Mouse (Mus musculus) lung, postnatal 10 days (tissue): ENCODE measurements around the gene Syncrip.
A peak's percentile ranks its signal among the peaks of the same experiment; 100 is the strongest.
"Not testable (repeated sequence)": the region's sequence is repeated elsewhere in the genome, so short reads cannot be mapped to it uniquely, and the experiment has no call there.

Experiments used
- DNase-seq: peaks from one replicate; pipeline ENCODE4 v3.0.0; 2021

Syncrip gene

GRCm38 (mm10) chr9:88481061-88481790 lies 1.1 kb downstream of the Syncrip start:
- DNase-seq, result peak; percentile 56

DNA sequence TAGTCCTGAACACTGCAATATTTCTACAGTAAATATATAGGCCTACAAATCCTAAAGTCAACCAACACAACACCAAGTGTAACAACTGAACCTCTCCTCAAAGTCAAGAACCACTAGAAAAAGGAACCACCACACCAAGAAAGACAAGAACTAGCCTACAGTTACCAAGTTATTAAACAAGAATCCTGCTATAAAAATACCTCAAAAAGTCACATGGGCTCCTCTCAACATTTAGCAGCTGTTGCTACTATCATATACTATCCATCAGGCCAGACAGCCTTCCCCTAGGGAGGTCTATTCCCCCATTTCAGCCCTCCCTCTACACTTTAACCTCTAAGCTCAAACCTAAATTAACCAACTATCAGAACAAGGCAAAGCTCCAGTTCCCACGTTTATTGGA lies 2.3 kb downstream of the Syncrip start:
- DNase-seq, result no peak

DNA sequence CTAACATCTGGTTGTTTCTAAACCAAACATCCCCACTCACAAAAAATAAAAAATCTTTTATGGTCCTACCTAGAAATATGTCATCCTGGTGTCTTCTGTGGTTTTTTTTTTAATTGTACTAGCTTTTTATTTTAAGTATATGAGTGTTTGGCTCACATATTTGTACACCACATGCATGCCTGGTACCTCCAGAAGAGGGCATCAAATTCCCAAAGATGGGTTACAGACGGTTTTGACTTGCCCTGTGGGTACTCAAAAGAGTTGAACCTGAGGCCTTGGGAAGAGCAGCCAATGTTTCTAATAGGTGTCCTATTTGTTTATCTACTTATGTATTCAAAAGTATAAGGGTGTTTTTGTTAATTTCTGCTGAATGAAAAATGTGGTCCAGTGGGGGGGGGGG lies 6.2 kb downstream of the Syncrip start:
- peak; percentile 27 for DNase-seq

DNA sequence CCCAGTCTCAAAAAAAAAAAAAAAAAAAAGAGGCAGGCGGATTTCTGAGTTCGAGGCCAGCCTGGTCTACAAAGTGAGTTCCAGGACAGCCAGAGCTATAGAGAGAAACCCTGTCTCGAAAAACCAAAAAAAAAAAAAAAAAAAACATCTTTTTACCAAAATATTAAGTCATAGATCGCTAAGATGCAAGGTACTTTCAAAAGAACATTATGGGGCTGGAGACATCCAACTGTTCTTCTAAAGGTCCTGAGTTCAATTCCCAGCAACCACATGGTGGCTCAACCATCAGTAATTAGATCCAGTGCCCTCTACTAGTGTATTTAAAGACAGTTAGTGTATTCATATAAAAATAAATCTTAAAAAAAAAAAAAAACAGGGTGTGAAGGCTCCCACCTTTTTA lies 21.4 kb downstream of the Syncrip start:
- not testable (repeated sequence) for DNase-seq

- DNase-seq, result no peak
These were observed 42.4 kb downstream of the Syncrip start for GRCm38 (mm10) chr9:88439991-88440390.

GRCm38 (mm10) chr9:88439238-88439600 lies 43.2 kb downstream of the Syncrip start:
- no peak for DNase-seq

DNA sequence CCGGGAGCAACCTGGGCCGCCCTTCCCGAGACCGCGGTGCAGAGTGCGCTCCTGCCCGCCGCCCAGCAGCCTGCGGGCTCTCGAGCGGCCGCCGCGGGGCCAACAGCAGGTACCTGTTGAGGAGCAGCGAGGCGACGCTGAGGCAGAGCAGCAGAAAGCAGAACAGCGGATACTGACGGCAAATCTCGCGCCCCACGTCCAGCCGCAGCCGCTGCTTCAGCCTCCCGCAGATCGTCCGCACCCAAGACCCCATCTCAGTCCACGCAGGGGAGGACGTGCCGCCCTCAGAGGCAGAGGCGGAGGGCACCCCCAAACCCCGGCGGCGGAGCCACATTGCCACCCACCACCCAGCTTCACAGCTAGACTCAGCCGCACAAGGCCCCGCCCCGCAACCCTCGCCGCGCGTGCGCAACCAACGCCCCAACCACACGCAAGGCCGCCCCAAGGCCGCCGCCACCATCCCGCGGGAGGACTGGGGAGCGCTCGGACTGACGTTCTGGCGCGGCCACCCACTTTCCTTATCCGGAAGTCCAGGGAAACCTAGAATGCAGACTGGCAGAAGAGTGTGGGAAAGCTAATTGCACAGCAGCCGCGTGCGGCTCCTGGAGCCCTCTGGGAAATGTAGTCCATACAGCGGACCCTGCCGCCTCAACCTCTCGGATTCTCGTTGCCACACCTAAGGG lies 43.7 kb downstream of the Syncrip start, which contains the start of gene Snx14:
TSS of gene Snx14 (minus strand) at position 404 of the 683 bp plus-strand sequence.
- peak; percentile 98 for DNase-seq

- no peak for DNase-seq
These were observed 44.2 kb downstream of the Syncrip start for GRCm38 (mm10) chr9:88438237-88438554.

DNA sequence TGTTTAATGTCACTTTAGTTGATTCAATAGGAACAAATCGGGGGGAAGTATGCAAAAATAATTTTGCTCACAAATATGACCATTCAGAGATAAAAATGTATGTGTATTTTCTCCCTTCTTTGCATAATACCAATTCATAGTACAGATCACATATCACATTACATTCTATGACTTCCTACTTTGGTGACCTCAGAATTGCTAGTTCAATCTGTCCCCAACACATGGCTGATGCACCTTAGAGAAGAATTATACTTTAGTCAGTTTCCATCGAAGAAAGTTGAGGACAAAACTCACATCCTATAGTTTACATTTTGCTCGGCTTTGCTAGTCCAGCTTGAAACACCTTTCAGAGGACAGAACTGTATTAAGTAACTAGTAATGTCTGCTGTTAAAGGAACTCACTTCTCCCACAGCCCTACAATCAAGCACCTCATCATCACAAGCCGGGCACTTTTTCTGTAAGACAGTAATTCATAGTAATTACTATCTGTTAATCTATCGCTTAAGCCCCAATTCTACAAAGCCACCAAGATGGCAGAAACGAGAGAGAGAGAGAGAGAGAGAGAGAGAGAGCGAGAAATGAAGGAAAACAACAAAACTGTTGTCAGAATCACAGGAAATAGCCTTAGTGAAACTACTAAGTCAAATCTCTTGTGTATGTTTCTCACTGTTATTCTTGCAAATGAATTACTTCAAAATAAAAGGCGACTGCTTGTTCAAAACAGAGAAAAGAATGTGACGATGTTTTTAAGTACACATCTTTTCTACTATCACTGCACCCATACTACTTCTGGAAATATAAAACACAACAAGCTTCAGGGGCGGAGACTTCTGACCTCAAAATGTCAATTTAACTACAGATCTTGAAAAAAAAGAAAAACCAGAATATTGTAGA lies 44.8 kb downstream of the Syncrip start:
- DNase-seq, result no peak

- no peak for DNase-seq
These were observed 58.0 kb downstream of the Syncrip start for GRCm38 (mm10) chr9:88424356-88424755.

DNA sequence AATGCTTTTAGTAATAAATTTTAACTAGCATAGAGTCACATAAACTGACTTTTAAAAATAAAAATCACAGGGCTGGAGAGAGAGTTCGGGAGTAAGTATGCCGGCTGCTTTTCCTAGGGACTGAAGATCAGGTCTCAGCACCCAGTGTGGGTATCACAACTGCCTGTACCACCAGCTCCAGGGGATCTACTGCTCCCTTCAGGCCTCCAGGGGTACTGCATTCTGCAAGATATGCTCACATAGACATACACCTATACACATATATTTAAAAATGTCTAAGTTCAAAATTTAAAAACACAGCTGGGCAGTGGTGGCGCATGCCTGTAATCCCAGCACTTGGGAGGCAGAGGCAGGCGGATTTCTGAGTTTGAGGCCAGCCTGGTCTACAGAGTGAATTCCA lies 59.9 kb downstream of the Syncrip start:
- no peak for DNase-seq

DNA sequence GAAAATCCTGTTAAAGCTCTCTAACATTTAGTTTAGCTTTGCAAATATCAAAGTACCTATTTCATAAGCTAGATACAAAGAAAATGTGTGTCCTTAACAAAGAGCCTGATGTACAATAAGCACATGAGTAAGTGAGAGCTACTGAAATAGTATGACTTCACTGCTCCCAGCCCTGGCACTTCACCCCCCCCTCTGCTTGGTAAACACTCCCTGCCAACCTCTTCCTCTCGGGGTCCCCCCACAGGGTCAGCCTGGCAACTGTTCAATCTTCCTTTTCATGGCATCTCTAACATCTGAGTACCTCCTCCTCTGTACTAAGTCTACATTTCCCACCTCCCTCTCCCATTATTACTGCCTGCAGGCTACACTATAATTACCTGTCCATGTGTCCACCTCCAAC lies 65.6 kb downstream of the Syncrip start:
- no peak for DNase-seq

GRCm38 (mm10) chr9:88409978-88410377 lies 72.4 kb downstream of the Syncrip start:
- DNase-seq, result no peak

GRCm38 (mm10) chr9:88404515-88404914 lies 77.9 kb downstream of the Syncrip start:
- DNase-seq, result no peak

DNA sequence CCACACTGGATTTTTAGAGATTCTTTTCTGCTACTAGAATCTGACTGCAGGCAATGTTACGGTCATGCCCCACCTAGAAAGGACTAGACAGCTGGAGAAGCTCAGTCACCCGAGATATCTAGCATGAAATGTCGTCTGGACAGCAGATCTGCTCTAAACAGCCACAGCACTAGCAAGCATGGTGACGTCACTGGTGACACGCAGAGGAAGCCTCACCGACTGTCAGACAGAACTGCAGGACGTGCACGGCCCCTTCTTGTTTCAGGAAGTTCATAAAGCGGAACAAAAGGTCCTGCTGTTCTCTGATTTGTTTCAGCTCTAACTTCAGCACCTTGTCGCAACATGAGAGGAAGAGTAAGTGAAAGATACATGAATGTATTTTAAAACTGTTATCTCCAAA lies 78.3 kb downstream of the Syncrip start:
- DNase-seq, result peak; percentile 54

DNA sequence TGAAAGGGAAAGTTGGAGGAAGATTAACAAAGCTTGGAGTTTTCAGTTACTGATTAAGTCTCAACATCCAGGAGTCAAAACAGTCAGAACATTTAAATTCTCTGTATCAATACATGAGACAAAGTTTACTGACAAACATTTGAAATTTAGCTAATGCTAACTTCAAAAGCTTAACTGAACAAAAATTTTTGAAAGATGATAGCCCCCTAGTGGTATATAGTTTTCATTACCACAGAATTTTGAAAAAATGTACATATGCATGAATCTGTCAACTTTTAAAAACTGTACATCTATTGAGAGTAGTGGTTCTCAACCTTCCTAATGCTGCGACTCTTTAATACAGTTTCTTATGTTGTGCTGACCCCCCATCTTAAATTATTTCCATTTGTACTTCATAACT lies 83.9 kb downstream of the Syncrip start:
- DNase-seq, result no peak
